Mouse (Mus musculus) liver, embryonic 14.5 days (tissue): ENCODE data around the gene Csrnp3. TPM values are rescaled to one million over a fixed set of nuclear protein-coding genes. Genes with fewer than 3 reads are reported as not detected.
A peak's percentile ranks its signal among the peaks of the same experiment; 100 is the strongest.

ENCODE experiments used
- ATAC-seq: fragments of 200-750 bp; cut with Nextera tagmentation; 2 replicates; pipeline ENCODE4 v1.8.0; 2017; ENCODE audit warnings: moderate number of reproducible peaks, mild to moderate bottlenecking, moderate library complexity; ENCODE audit not compliant: insufficient read depth
- DNase-seq, 3 experiments: peaks; one replicate each; pipeline ENCODE4 v3.0.0-alpha.2; 2012 to 2013; ENCODE audit warnings: low read depth in 3 of 3, low spot score in 3 of 3
- H3K27ac ChIP-seq: fragments of 300-500 bp; sonication (generic); 2 replicates; pipeline ENCODE4 v1.5.1; 2014; ENCODE audit warnings: moderate library complexity, mild to moderate bottlenecking, control low read depth, inconsistent platforms
- H3K27me3 ChIP-seq: fragments of 300-500 bp; sonication (generic); 2 replicates; pipeline ENCODE4 v1.6.1; 2014; ENCODE audit warnings: mild to moderate bottlenecking, low read length, moderate library complexity; ENCODE audit not compliant: control insufficient read depth, insufficient read depth
- H3K36me3 ChIP-seq: fragments of 300-500 bp; sonication (generic); replicated peaks from 2 replicates; pipeline ENCODE4 v1.6.1; 2014; ENCODE audit warnings: low read depth; ENCODE audit not compliant: control insufficient read depth, insufficient read depth
- H3K4me1 ChIP-seq, 2 experiments: fragments of 200-500 bp in 1 of 2; fragments of 300-500 bp in 1 of 2; sonication (generic) in 1 of 2; replicated peaks; 2 replicates each; pipeline ENCODE4 v1.6.1; 2012 to 2014; ENCODE audit warnings: antibody characterized with exemption in 1 of 2, inconsistent platforms in 1 of 2, low read length in 1 of 2; ENCODE audit not compliant: control insufficient read depth in 2 of 2, insufficient read depth in 2 of 2
- H3K4me2 ChIP-seq: fragments of 300-500 bp; sonication (generic); 2 replicates; pipeline ENCODE4 v1.6.1; 2014; ENCODE audit warnings: low read depth, mild to moderate bottlenecking, control low read depth, moderate library complexity
- H3K4me3 ChIP-seq, 2 experiments: fragments of 200-500 bp in 1 of 2; fragments of 300-500 bp in 1 of 2; sonication (generic) in 1 of 2; 2 replicates each; pipeline ENCODE4 v1.5.1; 2012 to 2014; ENCODE audit warnings: low read depth in 2 of 2, low read length in 2 of 2, mild to moderate bottlenecking in 2 of 2, control low read depth in 1 of 2, inconsistent platforms in 1 of 2, moderate library complexity in 1 of 2; ENCODE audit not compliant: insufficient read depth in 1 of 2
- H3K9ac ChIP-seq: fragments of 300-500 bp; sonication (generic); replicated peaks from 2 replicates; pipeline ENCODE4 v1.6.1; 2014; ENCODE audit warnings: mild to moderate bottlenecking, control low read depth, moderate library complexity
- H3K9me3 ChIP-seq: fragments of 300-500 bp; sonication (generic); 2 replicates; pipeline ENCODE4 v1.6.1; 2016; ENCODE audit warnings: low read length, mixed read lengths; ENCODE audit not compliant: control insufficient read depth
- CTCF ChIP-seq: IDR thresholded peaks from 2 replicates; pipeline ENCODE4 v1.5.1; 2016; ENCODE audit warnings: antibody characterized with exemption, low read depth, control low read depth
- EP300 ChIP-seq: IDR thresholded peaks from 2 replicates; pipeline ENCODE4 v1.6.1; 2016; ENCODE audit warnings: antibody characterized with exemption, low read depth
- WGBS: fragments of 180-500 bp; shearing (Covaris S2); extraction: QIAGEN DNeasy Blood & Tissue Kit; methylation state at CpG from one replicate; pipeline ENCODE4 v1.1.7; 2014; ENCODE audit not compliant: insufficient replicate concordance; 5-methylcytosine and 5-hydroxymethylcytosine counted together
- polyA plus RNA-seq, 2 experiments: library from polyadenylated mRNA; depleted of rRNA in 1 of 2; stranded (reverse) in 1 of 2; unstranded in 1 of 2; fragments of >200 nt; fragmentation: Nextera tagmentation in 1 of 2; extraction: Ambion mirVana in 1 of 2; gene quantifications; 2 replicates each; pipeline versions ENCODE4 v1.2.1 to v1.2.3; 2012 to 2014

The Csrnp3 gene
- polyA plus RNA-seq, 2 experiments = 0.02 TPM; not detected in 1

- ATAC-seq (no peak), DNase-seq (no peak)
- no peaks in the 10 kb centered on the region for H3K4me1 ChIP-seq
- no peaks in the 10 kb centered on the region for H3K27me3 ChIP-seq
- H3K4me2 ChIP-seq = no peak overlapping the region
- no peak overlapping the region for H3K4me3 ChIP-seq
- no peak for TF ChIP-seq EP300
- peak; percentile 15; the same call in 1 of the 2 replicates for TF ChIP-seq CTCF
- no peaks in the 10 kb centered on the region for H3K36me3 ChIP-seq
- no peak overlapping the region for H3K9ac ChIP-seq
- H3K27ac ChIP-seq = no peak overlapping the region
- H3K9me3 ChIP-seq = peaks cover 5% of the 10 kb centered on the region
- WGBS = 64% methylated on average over 9 of the region's 9 CpGs
Measured at GRCm38 (mm10) chr2:66041917-66042419, 196.4 kb downstream of the Csrnp3 start.

- ATAC-seq (no peak), DNase-seq (no peak)
- Histone ChIP-seq H3K4me2 (no peak overlapping the region), H3K9me3 (peaks cover 15% of the 10 kb centered on the region), H3K9ac (no peak overlapping the region), H3K4me3 (no peak overlapping the region), H3K27ac (no peak overlapping the region), H3K27me3 (no peaks in the 10 kb centered on the region), H3K36me3 (no peaks in the 10 kb centered on the region), H3K4me1 (no peaks in the 10 kb centered on the region)
- 72% methylated on average over 17 of the region's 17 CpGs for WGBS
- no peak for TF ChIP-seq EP300
- TF ChIP-seq CTCF = no peak
Measured at GRCm38 (mm10) chr2:66043441-66044404, 198.2 kb downstream of the Csrnp3 start.

- Histone ChIP-seq H3K4me2 (no peak overlapping the region), H3K27ac (no peak overlapping the region), H3K9ac (no peak overlapping the region), H3K9me3 (peaks cover 15% of the 10 kb centered on the region), H3K4me3 (no peak overlapping the region), H3K36me3 (no peaks in the 10 kb centered on the region), H3K4me1 (no peaks in the 10 kb centered on the region), H3K27me3 (no peaks in the 10 kb centered on the region)
- no peak for DNase-seq
- ATAC-seq = no peak
- WGBS = 83% methylated on average over 12 of the region's 12 CpGs
- no peak for TF ChIP-seq EP300
- no peak for TF ChIP-seq CTCF
Measured at GRCm38 (mm10) chr2:66044405-66045089, 199.0 kb downstream of the Csrnp3 start.

- ATAC-seq = no peak
- WGBS = 62% methylated on average over 10 of the region's 10 CpGs
Measured at GRCm38 (mm10) chr2:66063291-66063690, 217.7 kb downstream of the Csrnp3 start.

GRCm38 (mm10) chr2:66069454-66069853 is 223.9 kb downstream of the Csrnp3 start:
- Histone ChIP-seq H3K4me2 (no peak overlapping the region), H3K36me3 (no peaks in the 10 kb centered on the region), H3K9ac (no peak overlapping the region), H3K27ac (no peak overlapping the region), H3K4me3 (no peak overlapping the region), H3K9me3 (no peaks in the 10 kb centered on the region), H3K27me3 (no peaks in the 10 kb centered on the region), H3K4me1 (no peaks in the 10 kb centered on the region)
- ATAC-seq (no peak), DNase-seq (no peak)
- 35% methylated on average over 6 of the region's 6 CpGs for WGBS
- no peak for TF ChIP-seq CTCF
- no peak for TF ChIP-seq EP300

More at GRCm38 (mm10) chr2:66063291-66063690, 217.7 kb downstream of the Csrnp3 start:
- no peak for TF ChIP-seq EP300
- no peak for TF ChIP-seq CTCF
- Histone ChIP-seq H3K27me3 (no peaks in the 10 kb centered on the region), H3K4me2 (no peak overlapping the region), H3K4me1 (no peaks in the 10 kb centered on the region), H3K36me3 (no peaks in the 10 kb centered on the region), H3K27ac (no peak overlapping the region), H3K4me3 (no peak overlapping the region), H3K9ac (no peak overlapping the region), H3K9me3 (no peaks in the 10 kb centered on the region)
- no peak for DNase-seq
